8 mouse cellular contexts compared by ENCODE assay signal in genomic region chr3:90211475-90212398, GRCm38 (mm10). TPM values are rescaled to one million over a fixed set of nuclear protein-coding genes. Genes with fewer than 3 reads are reported as not detected.
A peak's percentile ranks its signal among the peaks of the same experiment; 100 is the strongest.
DNase-seq lines count a peak whose midpoint lies in the region; ATAC-seq lines count a peak whose summit lies in the region.

No protein-coding gene starts in this region.

- H3K9ac ChIP-seq in forebrain, embryonic 15.5 days (replicated peaks): peak overlapping the region; percentile 81; the same call in 1 of the 2 replicates
- peak overlapping the region; percentile 77 for H3K9ac ChIP-seq in liver, embryonic 16.5 days (ENCODE audit: low read depth, low read length)

- DNase-seq in heart, embryonic 10.5 days (ENCODE audit: low spot score): no peak
- no peak for DNase-seq in heart, adult 8-10 months (ENCODE audit: low spot score)
- DNase-seq in CD8-positive naive resting alpha-beta T cell, adult 2 months (ENCODE audit: low read depth in 2 of 2, low spot score in 2 of 2): peak; percentile 25 to 33
- no peak for DNase-seq in testis, postnatal 10 days (ENCODE audit: low spot score)
- no peak for DNase-seq in adrenal gland, adult 18-20 months (ENCODE audit: low spot score in 2 of 2)
- no peak for DNase-seq in left cerebral cortex, postnatal 4 days

- peaks cover 51% of the 10 kb centered on the region for H3K36me3 ChIP-seq in heart, embryonic 10.5 days
- H3K36me3 ChIP-seq in forebrain, embryonic 15.5 days: peaks cover 44% of the 10 kb centered on the region
- H3K36me3 ChIP-seq in liver, embryonic 16.5 days (ENCODE audit: control insufficient read depth, insufficient read depth): peaks cover 41% of the 10 kb centered on the region

- H3K4me2 ChIP-seq in forebrain, embryonic 15.5 days (replicated peaks): peak overlapping the region; percentile 88
- H3K4me2 ChIP-seq in liver, embryonic 16.5 days (ENCODE audit: low read depth, low read length): peak overlapping the region; percentile 71

- no peaks in the 10 kb centered on the region for H3K9me3 ChIP-seq in heart, embryonic 10.5 days
- no peaks in the 10 kb centered on the region for H3K9me3 ChIP-seq in forebrain, embryonic 15.5 days
- H3K9me3 ChIP-seq in liver, embryonic 16.5 days (replicated peaks; ENCODE audit: control insufficient read depth, low read length): no peaks in the 10 kb centered on the region

- no peak overlapping the region for H3K27ac ChIP-seq in heart, embryonic 10.5 days
- H3K27ac ChIP-seq in forebrain, embryonic 15.5 days (replicated peaks): no peak overlapping the region
- H3K27ac ChIP-seq in liver, embryonic 16.5 days (ENCODE audit: low read length): no peak overlapping the region

- no peak for ATAC-seq in forebrain, embryonic 15.5 days (replicated peaks)
- ATAC-seq in liver, embryonic 16.5 days (ENCODE audit: low read depth): no peak

- intact Hi-C loops in left cerebral cortex, postnatal 4 days (cut with DNase I): no loop called here

- H3K4me1 ChIP-seq in heart, embryonic 10.5 days: peaks cover 21% of the 10 kb centered on the region; the same call in 1 of the 2 replicates
- H3K4me1 ChIP-seq in forebrain, embryonic 15.5 days: peaks cover 28% of the 10 kb centered on the region
- H3K4me1 ChIP-seq in liver, embryonic 16.5 days (ENCODE audit: control insufficient read depth, low read depth, low read length): peaks cover 24% of the 10 kb centered on the region

- WGBS in heart, embryonic 10.5 days: 70% methylated on average over 13 of the region's 13 CpGs
- 86% methylated on average over 13 of the region's 13 CpGs for WGBS in forebrain, embryonic 15.5 days
- WGBS in liver, embryonic 16.5 days (ENCODE audit: insufficient replicate concordance): 44% methylated on average over 13 of the region's 13 CpGs

- no peaks in the 10 kb centered on the region for H3K27me3 ChIP-seq in heart, embryonic 10.5 days (ENCODE audit: insufficient read depth, poor library complexity, severe bottlenecking)
- H3K27me3 ChIP-seq in forebrain, embryonic 15.5 days: no peaks in the 10 kb centered on the region
- H3K27me3 ChIP-seq in liver, embryonic 16.5 days (ENCODE audit: control insufficient read depth, insufficient read depth, low read depth, low read length): no peaks in the 10 kb centered on the region; the same call in 1 of the 2 replicates

- H3K4me3 ChIP-seq in heart, embryonic 10.5 days: peak overlapping the region; percentile 80
- H3K4me3 ChIP-seq in forebrain, embryonic 15.5 days: peak overlapping the region; percentile 68; the same call in 1 of the 2 replicates
- peak overlapping the region; percentile 84 for H3K4me3 ChIP-seq in liver, embryonic 16.5 days (ENCODE audit: low read depth, low read length)

RNA-seq across cellular contexts. Expression of gene Rps27, which starts 1.7 kb away (rescaled TPM):
- polyA plus RNA-seq in heart, embryonic 10.5 days (2016; fragmentation: Nextera tagmentation; extraction: Ambion mirVana): 807 and 845 TPM in 2 replicates
- total RNA-seq in heart, adult 8-10 months (2022): 1,000 to 10,000 TPM; 1,126 to 1,409 (median 1,219) TPM
- polyA plus RNA-seq in forebrain, embryonic 15.5 days (2015; fragmentation: Nextera tagmentation; extraction: Ambion mirVana): 1,085 and 1,143 TPM in 2 replicates
- polyA plus RNA-seq in liver, embryonic 16.5 days (2015; fragmentation: Nextera tagmentation; extraction: Ambion mirVana): 555 and 627 TPM in 2 replicates
- total RNA-seq in adrenal gland, adult 18-20 months (2021): 1,000 to 10,000 TPM; 2,116 to 2,128 TPM
- total RNA-seq in left cerebral cortex, postnatal 4 days (2021): 1,000 to 10,000 TPM; 1,145 to 1,256 TPM

RNA-seq across cellular contexts. Expression of gene Rab13, which starts 1.8 kb away (rescaled TPM):
- polyA plus RNA-seq in heart, embryonic 10.5 days (2016; fragmentation: Nextera tagmentation; extraction: Ambion mirVana): 27.9 and 29.2 TPM in 2 replicates
- total RNA-seq in heart, adult 8-10 months (2022): 1 to 10 TPM; 3.1 to 5.6 (median 4.4) TPM
- polyA plus RNA-seq in forebrain, embryonic 15.5 days (2015; fragmentation: Nextera tagmentation; extraction: Ambion mirVana): 21.4 and 22.2 TPM in 2 replicates
- 3.8 and 4.1 TPM in 2 replicates for polyA plus RNA-seq in liver, embryonic 16.5 days (2015; fragmentation: Nextera tagmentation; extraction: Ambion mirVana)
- 10 to 100 TPM; 21.1 to 30.8 TPM for total RNA-seq in adrenal gland, adult 18-20 months (2021)
- 10 to 100 TPM; 11.5 to 12.1 TPM for total RNA-seq in left cerebral cortex, postnatal 4 days (2021)

RNA-seq across cellular contexts. Expression of gene Jtb, which starts 19.7 kb away (rescaled TPM):
- polyA plus RNA-seq in heart, embryonic 10.5 days (2016; fragmentation: Nextera tagmentation; extraction: Ambion mirVana): 75.1 and 92.0 TPM in 2 replicates
- total RNA-seq in heart, adult 8-10 months (2022): 10 to 100 TPM; 40.2 to 51.1 (median 42.2) TPM
- polyA plus RNA-seq in forebrain, embryonic 15.5 days (2015; fragmentation: Nextera tagmentation; extraction: Ambion mirVana): 109 and 110 TPM in 2 replicates
- polyA plus RNA-seq in liver, embryonic 16.5 days (2015; fragmentation: Nextera tagmentation; extraction: Ambion mirVana): 35.7 and 37.7 TPM in 2 replicates
- total RNA-seq in adrenal gland, adult 18-20 months (2021): 10 to 100 TPM; 66.2 to 72.2 TPM
- total RNA-seq in left cerebral cortex, postnatal 4 days (2021): 10 to 100 TPM; 42.7 to 53.0 TPM

RNA-seq across cellular contexts. Expression of gene Creb3l4, which starts 31.6 kb away (rescaled TPM):
- polyA plus RNA-seq in heart, embryonic 10.5 days (2016; fragmentation: Nextera tagmentation; extraction: Ambion mirVana): 2.1 and 2.2 TPM in 2 replicates
- total RNA-seq in heart, adult 8-10 months (2022): under 1 TPM in 2 of 4 experiments, not detected in 2; 0.38 to 0.81 TPM
- 3.7 TPM in 2 replicates for polyA plus RNA-seq in forebrain, embryonic 15.5 days (2015; fragmentation: Nextera tagmentation; extraction: Ambion mirVana)
- polyA plus RNA-seq in liver, embryonic 16.5 days (2015; fragmentation: Nextera tagmentation; extraction: Ambion mirVana): 0.35 and 0.41 TPM in 2 replicates
- total RNA-seq in adrenal gland, adult 18-20 months (2021): under 1 TPM; 0.36 to 0.38 TPM
- total RNA-seq in left cerebral cortex, postnatal 4 days (2021): under 1 TPM; 0.24 to 0.28 TPM

RNA-seq across cellular contexts. Expression of gene Slc39a1, which starts 36.2 kb away (rescaled TPM):
- polyA plus RNA-seq in heart, embryonic 10.5 days (2016; fragmentation: Nextera tagmentation; extraction: Ambion mirVana): 51.3 and 79.6 TPM in 2 replicates
- 10 to 100 TPM; 65.1 to 79.2 (median 75.5) TPM for total RNA-seq in heart, adult 8-10 months (2022)
- polyA plus RNA-seq in forebrain, embryonic 15.5 days (2015; fragmentation: Nextera tagmentation; extraction: Ambion mirVana): 42.8 and 43.2 TPM in 2 replicates
- 30.0 and 33.5 TPM in 2 replicates for polyA plus RNA-seq in liver, embryonic 16.5 days (2015; fragmentation: Nextera tagmentation; extraction: Ambion mirVana)
- 100 to 1,000 TPM; 115 to 116 TPM for total RNA-seq in adrenal gland, adult 18-20 months (2021)
- total RNA-seq in left cerebral cortex, postnatal 4 days (2021): 10 to 100 TPM; 41.2 TPM

Comparison
In these comparisons a context has a peak if more than half of its experiments do, and no peak if none do; other contexts are left out.
1. DNase-seq: peak in CD8-positive naive resting alpha-beta T cell, adult 2 months (2 of 2); none in heart, embryonic 10.5 days (single experiment), heart, adult 8-10 months (single experiment), testis, postnatal 10 days (single experiment), adrenal gland, adult 18-20 months (0 of 2) and left cerebral cortex, postnatal 4 days (single experiment).
2. Peak in every context shown above with its lines, with median percentiles within 50 percentile points of each other: H3K4me3 ChIP-seq.